Mouse (Mus musculus) spleen, adult 18-20 months (tissue): ENCODE data around the gene Fgfr2.

ENCODE experiments used
- DNase-seq, 2 experiments: peaks; one replicate each; pipeline ENCODE4 v3.0.0; 2022; ENCODE audit warnings: mixed read lengths in 2 of 2

The Fgfr2 gene

GRCm38 (mm10) chr7:133039556-133040255, 83.4 kb downstream of the Fgfr2 start:
- DNase-seq = no peak

GRCm38 (mm10) chr7:133037618-133038017, 85.5 kb downstream of the Fgfr2 start:
- DNase-seq = no peak

GRCm38 (mm10) chr7:133037217-133037616, 85.9 kb downstream of the Fgfr2 start:
- no peak for DNase-seq

GRCm38 (mm10) chr7:133035901-133036300, 87.2 kb downstream of the Fgfr2 start:
- DNase-seq = no peak

GRCm38 (mm10) chr7:133032589-133033203, 90.5 kb downstream of the Fgfr2 start:
- DNase-seq = peak in 1 of 2 experiments; percentile 15

- no peak for DNase-seq
Measured at GRCm38 (mm10) chr7:133029496-133030047, 93.6 kb downstream of the Fgfr2 start.

- no peak for DNase-seq
Measured at GRCm38 (mm10) chr7:133029004-133029403, 94.1 kb downstream of the Fgfr2 start.

- DNase-seq = no peak
Measured at GRCm38 (mm10) chr7:133027930-133028329, 95.2 kb downstream of the Fgfr2 start.

GRCm38 (mm10) chr7:133024694-133025093, 98.5 kb downstream of the Fgfr2 start:
- no peak for DNase-seq

- no peak for DNase-seq
Measured at GRCm38 (mm10) chr7:133019481-133020020, 103.6 kb downstream of the Fgfr2 start.

- DNase-seq = no peak
Measured at GRCm38 (mm10) chr7:133018961-133019360, 104.2 kb downstream of the Fgfr2 start.

GRCm38 (mm10) chr7:133015416-133016070, 107.6 kb downstream of the Fgfr2 start:
- DNase-seq = no peak

GRCm38 (mm10) chr7:133014631-133015030, 108.5 kb downstream of the Fgfr2 start:
- DNase-seq = no peak

- DNase-seq = no peak
Measured at GRCm38 (mm10) chr7:133013923-133014322, 109.2 kb downstream of the Fgfr2 start.

GRCm38 (mm10) chr7:133012637-133013366, 110.3 kb downstream of the Fgfr2 start:
- no peak for DNase-seq

GRCm38 (mm10) chr7:133011611-133012010, 111.5 kb downstream of the Fgfr2 start:
- no peak for DNase-seq

- DNase-seq = no peak
Measured at GRCm38 (mm10) chr7:133011191-133011590, 112.0 kb downstream of the Fgfr2 start.

- no peak for DNase-seq
Measured at GRCm38 (mm10) chr7:133010477-133010876, 112.7 kb downstream of the Fgfr2 start.

GRCm38 (mm10) chr7:133009676-133010075, 113.5 kb downstream of the Fgfr2 start:
- DNase-seq = no peak

- DNase-seq = no peak
Measured at GRCm38 (mm10) chr7:133008663-133009062, 114.5 kb downstream of the Fgfr2 start.

GRCm38 (mm10) chr7:133007343-133007742, 115.8 kb downstream of the Fgfr2 start:
- no peak for DNase-seq

- no peak for DNase-seq
Measured at GRCm38 (mm10) chr7:133005772-133006171, 117.4 kb downstream of the Fgfr2 start.

- peak; percentile 32 to 62 for DNase-seq
Measured at GRCm38 (mm10) chr7:133003421-133003820, 119.7 kb downstream of the Fgfr2 start.
